Mouse (Mus musculus) lung, adult 2 months (tissue): ENCODE results near the gene Ddx55.

Source experiments
- CTCF ChIP-seq: fragments of 200-500 bp; IDR thresholded peaks from 2 replicates; pipeline ENCODE4 v1.5.1; 2011; ENCODE audit warnings: mild to moderate bottlenecking, low read length, control low read depth; ENCODE audit not compliant: insufficient read depth
- POLR2A ChIP-seq: fragments of 200-500 bp; IDR thresholded peaks from 2 replicates; pipeline ENCODE4 v1.6.1; 2011; ENCODE audit warnings: low read depth, mild to moderate bottlenecking, control low read depth, low read length, borderline replicate concordance; ENCODE audit errors: extremely low read depth

DNA sequence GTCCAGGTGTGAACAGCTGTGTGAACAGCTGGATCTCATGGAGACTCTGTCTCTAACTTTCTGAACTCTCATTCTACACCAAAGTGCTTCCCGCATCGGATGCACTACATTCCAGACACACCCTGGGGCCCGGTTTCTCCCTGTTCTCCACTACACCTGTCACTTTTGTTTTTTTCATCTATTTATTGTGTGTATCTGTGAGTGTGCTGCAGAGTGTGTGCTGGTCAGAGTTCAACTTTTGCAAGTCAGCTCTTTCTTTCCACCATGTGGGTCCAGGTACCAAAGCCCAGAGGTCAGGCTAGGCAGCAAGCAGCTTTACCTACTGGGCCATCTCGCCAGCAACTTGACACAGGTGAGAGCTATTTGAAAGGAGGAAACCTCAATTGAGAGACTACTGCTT lies 47.4 kb upstream of the Ddx55 start:
- TF ChIP-seq CTCF (no peak), POLR2A (no peak)
